Mouse (Mus musculus): ENCODE results near the gene Spink4.

Spink4 gene

GRCm38 (mm10) chr4:40963536-40963935 lies 43.7 kb downstream of the Spink4 start:
- DNase-seq (ENCODE audit: low spot score) = no peak

DNA sequence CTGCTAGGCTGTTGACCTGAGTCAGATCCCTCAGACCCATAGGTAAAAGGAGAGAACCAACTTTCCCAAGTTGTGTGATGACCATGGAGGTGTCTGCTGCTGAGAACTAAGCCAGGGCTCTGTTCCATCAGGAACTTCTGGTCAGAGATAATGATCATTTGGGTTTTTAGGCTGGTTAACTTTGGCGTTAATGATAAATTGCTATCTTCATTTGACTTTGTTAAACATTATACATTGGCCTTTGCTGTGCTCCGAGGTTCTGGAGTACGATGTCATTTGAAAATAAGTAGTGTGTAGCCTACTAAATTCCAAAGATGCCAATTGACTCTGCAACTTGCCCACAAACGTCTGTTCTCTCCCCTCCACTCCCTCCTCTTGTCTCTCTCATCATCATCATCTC lies 49.3 kb downstream of the Spink4 start:
- DNase-seq (ENCODE audit: low spot score) = no peak

- no peak for DNase-seq (ENCODE audit: low spot score)
These were observed 50.1 kb downstream of the Spink4 start for GRCm38 (mm10) chr4:40969781-40970591.

GRCm38 (mm10) chr4:40970592-40970841 lies 50.7 kb downstream of the Spink4 start:
- no peak for DNase-seq (ENCODE audit: low spot score)

GRCm38 (mm10) chr4:40970842-40971701 lies 51.2 kb downstream of the Spink4 start, which contains the start of gene Nfx1:
Gene Nfx1, plus strand, starts transcription at chr4:40970906.
- peak; percentile 95 for DNase-seq (ENCODE audit: low spot score)

- no peak for DNase-seq (ENCODE audit: low spot score)
These were observed 51.9 kb downstream of the Spink4 start for GRCm38 (mm10) chr4:40971744-40972143.

DNA sequence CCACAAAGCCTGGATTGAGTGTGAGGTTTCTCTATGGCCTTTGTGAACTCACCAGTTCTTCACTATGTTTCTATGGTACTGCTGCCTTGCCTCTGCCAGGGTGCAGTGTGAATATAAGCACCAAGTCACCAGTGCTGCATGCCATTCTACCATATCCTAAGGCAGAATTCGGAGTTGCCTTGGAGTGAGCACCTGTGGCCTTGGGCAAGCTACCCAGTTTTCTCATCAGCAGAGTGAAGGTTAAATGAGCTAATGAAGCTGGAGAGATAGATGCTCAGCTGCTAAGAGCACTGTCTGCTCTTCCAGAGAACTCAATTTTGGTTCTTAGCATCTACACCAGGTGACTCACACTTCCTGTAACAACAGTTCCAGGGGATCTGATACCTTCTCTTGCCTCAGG lies 54.2 kb downstream of the Spink4 start:
- no peak for DNase-seq (ENCODE audit: low spot score)

DNA sequence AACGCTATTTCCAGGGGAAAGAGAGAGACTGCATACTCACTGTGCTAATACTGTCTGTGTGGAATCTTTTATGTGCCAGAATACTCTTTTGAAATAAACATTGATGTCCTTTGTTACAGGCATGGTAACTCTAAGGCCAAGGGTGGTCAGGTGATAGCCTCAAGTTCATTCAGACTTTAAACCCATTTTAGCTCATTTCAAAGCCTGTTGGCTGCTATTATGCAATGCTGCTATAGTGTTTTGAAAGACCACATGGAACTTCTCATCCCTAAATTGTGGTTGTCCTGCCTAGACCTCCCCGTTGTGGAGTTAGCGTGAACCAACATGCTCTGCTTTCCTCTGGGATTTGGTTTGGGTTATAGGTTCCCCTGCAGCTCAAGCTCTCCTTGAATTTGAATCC lies 55.8 kb downstream of the Spink4 start:
- DNase-seq (ENCODE audit: low spot score) = no peak

GRCm38 (mm10) chr4:40976651-40977050 lies 56.8 kb downstream of the Spink4 start:
- DNase-seq (ENCODE audit: low spot score) = no peak

DNA sequence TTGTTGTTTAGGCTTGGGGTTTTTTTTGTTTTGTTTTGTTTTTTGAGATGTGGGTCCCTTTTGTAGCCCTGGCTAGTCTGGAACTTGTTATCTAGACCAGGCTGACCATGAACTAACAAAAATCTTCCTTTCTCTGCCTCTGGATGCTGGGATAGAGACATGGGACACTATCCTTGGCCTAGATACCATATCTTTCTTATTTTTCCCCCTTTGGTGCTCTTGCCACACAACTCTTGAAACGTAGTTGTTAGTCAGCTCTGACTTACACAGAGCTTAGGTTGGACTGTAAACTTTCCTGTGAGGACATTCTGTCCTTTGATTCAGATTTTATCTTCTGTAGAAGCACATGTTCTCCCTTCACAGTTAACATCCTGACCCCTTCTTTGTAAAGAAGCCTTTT lies 59.6 kb downstream of the Spink4 start:
- no peak for DNase-seq (ENCODE audit: low spot score)

Data from layer of hippocampus, adult 11-12 months (tissue).